16 mouse cellular contexts compared by ENCODE assay signal in the genomic region with DNA sequence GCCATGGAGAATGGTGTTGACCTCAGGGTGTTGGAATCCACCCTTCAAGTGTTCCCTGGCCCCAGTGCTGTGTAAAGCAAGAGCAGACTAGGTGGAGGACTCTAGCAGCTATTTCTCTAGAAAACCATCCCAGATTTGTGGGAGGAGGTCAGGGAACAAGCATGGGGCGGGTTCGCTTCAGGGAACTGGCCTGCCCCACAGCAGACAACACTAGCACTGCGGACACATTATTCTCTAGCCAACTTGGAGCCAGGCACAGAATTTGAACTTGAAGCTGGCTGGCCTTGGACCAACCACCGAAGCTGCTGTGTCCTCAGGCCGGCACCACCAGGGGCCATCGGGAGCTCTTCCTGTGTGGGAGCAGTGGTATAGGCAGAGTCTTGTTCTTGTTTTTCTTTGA.
A peak's percentile ranks its signal among the peaks of the same experiment; 100 is the strongest.
DNase-seq lines count a peak whose midpoint lies in the region; ATAC-seq and TF ChIP-seq lines count a peak whose summit lies in the region.
"Had no signal": no experiment of that assay in that cellular context is flagged by ENCODE, and none has a peak within 500 bp of the region (broad histone marks: within the 10 kb centered on the region; RNA-seq: fewer than 3 reads in every experiment).

No protein-coding gene starts in this region.

- H3K4me2 ChIP-seq in stomach, postnatal 0 days (replicated peaks; ENCODE audit: low read depth): no peak overlapping the region
- H3K4me2 ChIP-seq: hindbrain, embryonic 12.5 days; intestine, embryonic 15.5 days; midbrain, embryonic 15.5 days; neural tube, embryonic 12.5 days had no signal

- no peaks in the 10 kb centered on the region for H3K9me3 ChIP-seq in stomach, postnatal 0 days (ENCODE audit: control insufficient read depth, low read length)
- H3K9me3 ChIP-seq in embryonic facial prominence, embryonic 10.5 days: no peaks in the 10 kb centered on the region
- H3K9me3 ChIP-seq: hindbrain, embryonic 12.5 days; intestine, embryonic 15.5 days; midbrain, embryonic 15.5 days; neural tube, embryonic 12.5 days had no signal

- no peak overlapping the region for H3K9ac ChIP-seq in stomach, postnatal 0 days (ENCODE audit: low read length)
- H3K9ac ChIP-seq: hindbrain, embryonic 12.5 days; intestine, embryonic 15.5 days; liver, embryonic 14.5 days; midbrain, embryonic 15.5 days; neural tube, embryonic 12.5 days had no signal

- 88% methylated on average over 6 of the region's 6 CpGs for WGBS in stomach, postnatal 0 days
- WGBS in embryonic facial prominence, embryonic 10.5 days: 90% methylated on average over 6 of the region's 6 CpGs

- no peak for TF ChIP-seq EP300 in stomach, postnatal 0 days (optimal IDR thresholded peaks at IDR 0.05)

- H3K4me3 ChIP-seq in stomach, postnatal 0 days (ENCODE audit: low read depth, low read length): no peak overlapping the region
- H3K4me3 ChIP-seq in embryonic facial prominence, embryonic 10.5 days: no peak overlapping the region
- H3K4me3 ChIP-seq: hindbrain, embryonic 12.5 days; intestine, embryonic 15.5 days; midbrain, embryonic 15.5 days; neural tube, embryonic 12.5 days had no signal

- H3K4me1 ChIP-seq in stomach, postnatal 0 days (replicated peaks; ENCODE audit: control insufficient read depth, insufficient read depth): no peaks in the 10 kb centered on the region
- no peaks in the 10 kb centered on the region for H3K4me1 ChIP-seq in embryonic facial prominence, embryonic 10.5 days
- H3K4me1 ChIP-seq: intestine, embryonic 15.5 days; neural tube, embryonic 12.5 days had no signal

- no peak for TF ChIP-seq CTCF in stomach, postnatal 0 days (IDR thresholded peaks at IDR 0.05; ENCODE audit: low read depth)

- peak; percentile 16 to 49 for DNase-seq in heart, adult 18-20 months
- DNase-seq in heart, postnatal 4 days: no peak
- peak; percentile 32 for DNase-seq in testis, postnatal 14 days (ENCODE audit: low spot score)
- no peak for DNase-seq in testis, postnatal 10 days (ENCODE audit: low spot score)
- peak; percentile 62 for DNase-seq in gastrocnemius, postnatal 25 days
- DNase-seq in retina, embryonic 14.5 days (ENCODE audit: low spot score): no peak
- DNase-seq in stomach, postnatal 0 days (ENCODE audit: low spot score): no peak
- no peak for DNase-seq in embryonic facial prominence, embryonic 10.5 days (ENCODE audit: low spot score)
- DNase-seq: cerebellum, adult 11 months; kidney, postnatal 4 days had no signal

- no peak overlapping the region for H3K27ac ChIP-seq in stomach, postnatal 0 days (replicated peaks)
- no peak overlapping the region for H3K27ac ChIP-seq in embryonic facial prominence, embryonic 10.5 days (replicated peaks)
- H3K27ac ChIP-seq: hindbrain, embryonic 12.5 days; intestine, embryonic 15.5 days; liver, embryonic 14.5 days; midbrain, embryonic 15.5 days; neural tube, embryonic 12.5 days had no signal

- H3K36me3 ChIP-seq in stomach, postnatal 0 days (ENCODE audit: control insufficient read depth, insufficient read depth, low read length): no peaks in the 10 kb centered on the region
- H3K36me3 ChIP-seq in embryonic facial prominence, embryonic 10.5 days (replicated peaks): no peaks in the 10 kb centered on the region
- H3K36me3 ChIP-seq: hindbrain, embryonic 12.5 days; intestine, embryonic 15.5 days; midbrain, embryonic 15.5 days; neural tube, embryonic 12.5 days had no signal

- H3K27me3 ChIP-seq in stomach, postnatal 0 days (ENCODE audit: control insufficient read depth, insufficient read depth, low read length): no peaks in the 10 kb centered on the region
- H3K27me3 ChIP-seq in embryonic facial prominence, embryonic 10.5 days (replicated peaks; ENCODE audit: low read depth, poor library complexity, severe bottlenecking): no peaks in the 10 kb centered on the region
- H3K27me3 ChIP-seq: hindbrain, embryonic 12.5 days; intestine, embryonic 15.5 days; midbrain, embryonic 15.5 days; neural tube, embryonic 12.5 days had no signal

- no peak for ATAC-seq in stomach, postnatal 0 days (ENCODE audit: low FRiP score, low TSS enrichment)
- ATAC-seq: forebrain, embryonic 14.5 days; intestine, embryonic 15.5 days; midbrain, embryonic 15.5 days had no signal

Comparison
In these comparisons a context has a peak if more than half of its experiments do, and no peak if none do; other contexts are left out.
1. DNase-seq: peak in heart, adult 18-20 months (2 of 2), testis, postnatal 14 days (single experiment) and gastrocnemius, postnatal 25 days (single experiment); none in heart, postnatal 4 days (single experiment), testis, postnatal 10 days (single experiment), retina, embryonic 14.5 days (single experiment), stomach, postnatal 0 days (single experiment) and embryonic facial prominence, embryonic 10.5 days (single experiment).